Mouse (Mus musculus) pancreas, adult 10 weeks (tissue): Measurements from ENCODE around the gene Tgif1. TPM values are rescaled to one million over a fixed set of nuclear protein-coding genes. Genes with fewer than 3 reads are reported as not detected.

ENCODE experiments used
- polyA plus RNA-seq: library from polyadenylated mRNA; stranded (reverse); fragments of 350-450 nt; fragmentation: Illumina TruSeq; extraction: RNeasy Lipid Tissue Mini Kit (QIAGEN cat#74804); gene quantifications from one replicate; pipeline ENCODE4 v1.2.3, GENCODE M21; 2015; ENCODE audit warnings: low read depth, low replicate concordance; ENCODE audit not compliant: insufficient read depth

Tgif1 gene
- 9.6 TPM for polyA plus RNA-seq

DNA sequence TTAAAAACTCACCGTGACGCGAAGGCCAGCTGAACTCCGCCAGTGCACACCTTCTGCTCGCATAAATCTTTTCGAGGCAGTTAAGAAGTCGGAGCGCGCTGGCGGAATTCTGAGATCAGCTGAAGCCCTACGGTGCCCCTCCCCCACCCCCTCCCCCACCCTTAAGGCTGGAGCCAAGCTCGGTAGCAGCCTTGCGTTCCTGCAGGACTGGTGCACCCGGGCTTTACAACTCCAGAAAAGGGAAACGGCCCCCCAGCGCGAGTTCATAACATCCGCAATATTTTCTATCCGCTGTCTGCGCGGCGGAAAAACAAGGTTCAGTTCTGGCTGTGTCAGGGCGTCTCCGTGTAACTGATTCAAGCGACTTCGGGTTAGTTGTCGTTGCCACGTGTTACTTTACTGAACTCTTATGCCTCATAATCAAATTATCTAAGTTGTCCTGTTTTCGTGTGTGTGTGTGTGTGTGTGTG lies at the start of gene Tgif1:
Gene Tgif1 (minus strand): TSS at position 111 of the 470 bp plus-strand sequence.

Other genes starting within 250 kb of the Tgif1 start
- 11.9 TPM for gene Myom1, start 149.1 kb upstream of the Tgif1 start, polyA plus RNA-seq
- 76.3 TPM for gene Myl12a, start 149.3 kb upstream of the Tgif1 start, polyA plus RNA-seq